Mouse (Mus musculus): ENCODE data around the gene Wfikkn1. TPM values are rescaled to one million over a fixed set of nuclear protein-coding genes. Genes with fewer than 3 reads are reported as not detected.
A peak's percentile ranks its signal among the peaks of the same experiment; 100 is the strongest.

The Wfikkn1 gene
- 0.16 and 0.55 TPM in 2 replicates for polyA plus RNA-seq (2015; fragmentation: Nextera tagmentation; extraction: Ambion mirVana)

GRCm38 (mm10) chr17:25880196-25880910 lies at the start of gene Wfikkn1:
Gene Wfikkn1 (minus strand): TSS chr17:25880858.
- no peak for ATAC-seq
- Histone ChIP-seq H3K36me3 (ENCODE audit: control insufficient read depth, insufficient read depth, low read length) (peaks cover 14% of the 10 kb centered on the region; the same call in 1 of the 2 replicates), H3K4me2 (ENCODE audit: low read depth, low read length) (no peak within 1 kb of the TSS), H3K4me3 (ENCODE audit: low read length) (no peak within 1 kb of the TSS), H3K9me3 (ENCODE audit: control insufficient read depth, low read length) (no peaks in the 10 kb centered on the region), H3K27ac (ENCODE audit: low read length) (no peak within 1 kb of the TSS), H3K27me3 (replicated peaks; ENCODE audit: control insufficient read depth, insufficient read depth, low read length) (no peaks in the 10 kb centered on the region), H3K9ac (ENCODE audit: low read depth, low read length) (no peak within 1 kb of the TSS), H3K4me1 (ENCODE audit: control insufficient read depth, insufficient read depth, low read length) (peaks cover 13% of the 10 kb centered on the region)
- WGBS, result 39% methylated on average over 5 of the region's 5 CpGs

GRCm38 (mm10) chr17:25925348-25925747 lies 44.7 kb upstream of the Wfikkn1 start:
- ATAC-seq, result no peak
- Histone ChIP-seq H3K36me3 (ENCODE audit: control insufficient read depth, insufficient read depth, low read length) (peaks cover 13% of the 10 kb centered on the region), H3K4me3 (ENCODE audit: low read length) (no peak overlapping the region), H3K9me3 (ENCODE audit: control insufficient read depth, low read length) (no peaks in the 10 kb centered on the region), H3K4me1 (ENCODE audit: control insufficient read depth, insufficient read depth, low read length) (no peaks in the 10 kb centered on the region), H3K4me2 (ENCODE audit: low read depth, low read length) (no peak overlapping the region), H3K9ac (ENCODE audit: low read depth, low read length) (no peak overlapping the region), H3K27me3 (replicated peaks; ENCODE audit: control insufficient read depth, insufficient read depth, low read length) (no peaks in the 10 kb centered on the region), H3K27ac (ENCODE audit: low read length) (no peak overlapping the region)
- 75% methylated on average over 2 of the region's 2 CpGs for WGBS

GRCm38 (mm10) chr17:25922120-25922519 lies 41.5 kb upstream of the Wfikkn1 start:
- Histone ChIP-seq H3K4me3 (ENCODE audit: low read length) (no peak overlapping the region), H3K27ac (ENCODE audit: low read length) (no peak overlapping the region), H3K4me1 (ENCODE audit: control insufficient read depth, insufficient read depth, low read length) (peaks cover 15% of the 10 kb centered on the region), H3K9ac (ENCODE audit: low read depth, low read length) (no peak overlapping the region), H3K36me3 (ENCODE audit: control insufficient read depth, insufficient read depth, low read length) (no peaks in the 10 kb centered on the region), H3K4me2 (ENCODE audit: low read depth, low read length) (no peak overlapping the region), H3K9me3 (ENCODE audit: control insufficient read depth, low read length) (no peaks in the 10 kb centered on the region), H3K27me3 (replicated peaks; ENCODE audit: control insufficient read depth, insufficient read depth, low read length) (no peaks in the 10 kb centered on the region)
- ATAC-seq, result no peak
- 79% methylated on average over 5 of the region's 5 CpGs for WGBS

DNA sequence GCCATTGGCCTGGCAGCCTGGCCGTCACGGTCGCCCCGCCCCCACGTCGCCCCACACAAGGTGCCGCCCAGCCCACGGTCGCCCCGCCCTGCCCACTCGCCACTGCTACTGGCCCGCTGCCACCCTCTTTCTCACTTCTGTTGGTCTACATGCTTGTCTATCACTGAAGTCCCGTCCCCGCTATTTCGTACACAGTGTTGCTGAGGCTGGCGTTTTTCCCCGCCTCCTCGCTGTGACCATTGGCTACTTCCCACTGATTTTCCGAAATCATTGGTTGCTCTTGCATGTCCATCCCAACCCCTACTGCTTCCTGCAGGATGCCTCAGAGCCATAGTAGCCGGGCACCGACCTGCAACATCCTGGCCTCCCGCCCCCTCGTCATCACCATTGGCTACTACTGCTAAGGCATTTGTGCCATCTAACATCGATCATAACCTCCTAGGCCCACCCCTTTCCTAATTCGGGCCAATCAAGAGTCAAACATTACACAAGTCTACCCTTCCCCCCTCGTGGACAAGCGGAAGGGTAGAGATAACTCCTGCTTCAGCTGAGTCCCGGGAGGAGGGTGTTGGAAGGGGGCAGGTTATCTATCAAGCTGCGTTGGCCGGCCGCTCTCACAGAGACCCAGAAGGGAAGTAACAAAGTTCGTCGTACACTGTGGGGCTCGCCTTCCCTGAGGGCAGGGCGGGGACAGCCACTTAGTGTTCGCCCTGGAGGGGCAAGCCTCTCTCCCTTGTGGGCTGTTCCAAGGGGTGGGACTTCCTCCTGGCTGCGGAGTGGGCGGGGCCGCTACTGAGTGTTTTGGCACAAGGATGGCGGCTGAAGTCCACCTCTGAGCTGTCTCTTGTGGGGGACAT lies 39.4 kb upstream of the Wfikkn1 start:
- Histone ChIP-seq H3K4me3 (ENCODE audit: low read length) (peak overlapping the region; percentile 97), H3K9me3 (ENCODE audit: control insufficient read depth, low read length) (no peaks in the 10 kb centered on the region), H3K9ac (ENCODE audit: low read depth, low read length) (peak overlapping the region; percentile 88), H3K27me3 (replicated peaks; ENCODE audit: control insufficient read depth, insufficient read depth, low read length) (no peaks in the 10 kb centered on the region), H3K4me1 (ENCODE audit: control insufficient read depth, insufficient read depth, low read length) (peaks cover 22% of the 10 kb centered on the region), H3K27ac (ENCODE audit: low read length) (peak overlapping the region; percentile 95), H3K4me2 (ENCODE audit: low read depth, low read length) (peak overlapping the region; percentile 78), H3K36me3 (ENCODE audit: control insufficient read depth, insufficient read depth, low read length) (no peaks in the 10 kb centered on the region)
- WGBS, result 1% methylated on average over 40 of the region's 40 CpGs
- peak; percentile 98 for ATAC-seq

- Histone ChIP-seq H3K4me3 (ENCODE audit: low read length) (peak within 1 kb of the TSS; percentile 97), H3K4me2 (ENCODE audit: low read depth, low read length) (peak within 1 kb of the TSS; percentile 86), H3K9ac (ENCODE audit: low read depth, low read length) (peak within 1 kb of the TSS; percentile 88), H3K36me3 (ENCODE audit: control insufficient read depth, insufficient read depth, low read length) (no peaks in the 10 kb centered on the region), H3K9me3 (ENCODE audit: control insufficient read depth, low read length) (no peaks in the 10 kb centered on the region), H3K27me3 (replicated peaks; ENCODE audit: control insufficient read depth, insufficient read depth, low read length) (no peaks in the 10 kb centered on the region), H3K4me1 (ENCODE audit: control insufficient read depth, insufficient read depth, low read length) (peaks cover 22% of the 10 kb centered on the region), H3K27ac (ENCODE audit: low read length) (peak within 1 kb of the TSS; percentile 95)
- ATAC-seq, result 0 out of 2 replicates have a peak, but pooled peaks have one; percentile 0
- WGBS, result under 1% methylated on average over 56 of the region's 78 CpGs
Measured at GRCm38 (mm10) chr17:25919144-25919785, 38.6 kb upstream of the Wfikkn1 start, which contains the start of gene Rab40c. Gene Rab40c (minus strand): TSS chr17:25919727.

- H3K36me3 ChIP-seq (ENCODE audit: control insufficient read depth, insufficient read depth, low read length), result no peaks in the 10 kb centered on the region
- H3K4me1 ChIP-seq (ENCODE audit: control insufficient read depth, insufficient read depth, low read length), result peaks cover 27% of the 10 kb centered on the region
- no peak for ATAC-seq
- peak overlapping the region; percentile 66 for H3K27ac ChIP-seq (ENCODE audit: low read length)
- H3K9me3 ChIP-seq (ENCODE audit: control insufficient read depth, low read length), result no peaks in the 10 kb centered on the region
- WGBS, result 78% methylated on average over 9 of the region's 9 CpGs
- peak overlapping the region; percentile 86 for H3K4me2 ChIP-seq (ENCODE audit: low read depth, low read length)
- H3K27me3 ChIP-seq (replicated peaks; ENCODE audit: control insufficient read depth, insufficient read depth, low read length), result no peaks in the 10 kb centered on the region
- peak overlapping the region; percentile 88 for H3K9ac ChIP-seq (ENCODE audit: low read depth, low read length)
- H3K4me3 ChIP-seq (ENCODE audit: low read length), result peak overlapping the region; percentile 97
Measured at GRCm38 (mm10) chr17:25918037-25918750, 37.5 kb upstream of the Wfikkn1 start.

DNA sequence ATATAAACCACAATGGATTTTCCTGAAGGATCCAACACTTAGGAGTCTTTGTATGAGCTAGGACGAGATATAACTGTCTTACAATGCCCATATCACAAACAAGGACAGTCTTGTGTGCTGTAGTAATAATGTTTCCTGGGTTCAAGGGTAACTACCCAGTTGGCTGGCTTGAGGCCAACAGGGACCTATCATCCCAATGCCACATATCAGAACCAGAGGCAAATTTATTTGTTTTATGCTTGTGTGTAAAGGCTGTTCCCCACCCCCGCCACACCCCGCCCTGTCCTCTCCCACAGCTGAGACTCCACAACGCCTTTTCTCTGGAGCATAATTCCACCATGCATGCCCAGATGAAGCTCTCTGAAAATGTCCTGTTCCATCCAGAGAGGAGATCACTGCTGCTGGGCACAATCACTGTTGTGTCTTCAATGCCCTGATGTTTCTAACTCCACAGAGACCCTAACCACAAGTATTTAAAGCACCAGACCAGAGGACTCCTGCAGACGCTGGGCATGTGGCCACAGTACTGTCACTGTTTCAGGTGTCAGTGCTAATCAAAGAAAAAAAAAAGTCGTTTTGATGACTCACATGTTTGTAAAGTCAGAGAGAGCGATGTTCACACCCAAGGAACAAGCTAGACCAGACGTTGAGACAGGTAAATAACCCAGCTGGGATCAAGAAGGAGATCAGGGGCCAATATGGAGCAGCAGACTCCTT lies 36.4 kb upstream of the Wfikkn1 start:
- H3K27ac ChIP-seq (ENCODE audit: low read length), result peak overlapping the region; percentile 66

GRCm38 (mm10) chr17:25914295-25914694 lies 33.6 kb upstream of the Wfikkn1 start:
- Histone ChIP-seq H3K27me3 (replicated peaks; ENCODE audit: control insufficient read depth, insufficient read depth, low read length) (no peaks in the 10 kb centered on the region), H3K36me3 (ENCODE audit: control insufficient read depth, insufficient read depth, low read length) (no peaks in the 10 kb centered on the region), H3K4me2 (ENCODE audit: low read depth, low read length) (no peak overlapping the region), H3K9me3 (ENCODE audit: control insufficient read depth, low read length) (no peaks in the 10 kb centered on the region), H3K4me3 (ENCODE audit: low read length) (no peak overlapping the region), H3K27ac (ENCODE audit: low read length) (no peak overlapping the region), H3K4me1 (ENCODE audit: control insufficient read depth, insufficient read depth, low read length) (peaks cover 31% of the 10 kb centered on the region), H3K9ac (ENCODE audit: low read depth, low read length) (no peak overlapping the region)
- WGBS, result 67% methylated on average over 4 of the region's 4 CpGs
- no peak for ATAC-seq

More for the DNA sequence above, 36.4 kb upstream of the Wfikkn1 start:
- H3K4me2 ChIP-seq (ENCODE audit: low read depth, low read length), result peak overlapping the region; percentile 86; the same call in 1 of the 2 replicates
- H3K9ac ChIP-seq (ENCODE audit: low read depth, low read length), result peak overlapping the region; percentile 88; the same call in 1 of the 2 replicates
- H3K4me3 ChIP-seq (ENCODE audit: low read length), result no peak overlapping the region
- H3K4me1 ChIP-seq (ENCODE audit: control insufficient read depth, insufficient read depth, low read length), result peaks cover 28% of the 10 kb centered on the region
- no peaks in the 10 kb centered on the region for H3K36me3 ChIP-seq (ENCODE audit: control insufficient read depth, insufficient read depth, low read length)
- 61% methylated on average over 8 of the region's 8 CpGs for WGBS
- no peaks in the 10 kb centered on the region for H3K9me3 ChIP-seq (ENCODE audit: control insufficient read depth, low read length)
- H3K27me3 ChIP-seq (replicated peaks; ENCODE audit: control insufficient read depth, insufficient read depth, low read length), result no peaks in the 10 kb centered on the region
- ATAC-seq, result no peak

Measured in intestine, embryonic 16.5 days (tissue).